Mouse (Mus musculus): Measurements from ENCODE around the gene Sirt6. TPM values are rescaled to one million over a fixed set of nuclear protein-coding genes. Genes with fewer than 3 reads are reported as not detected.
A peak's percentile ranks its signal among the peaks of the same experiment; 100 is the strongest.

The Sirt6 gene
- total and polyA plus RNA-seq, 3 experiments: 10.5 to 38.2 TPM; not detected in 1

DNA sequence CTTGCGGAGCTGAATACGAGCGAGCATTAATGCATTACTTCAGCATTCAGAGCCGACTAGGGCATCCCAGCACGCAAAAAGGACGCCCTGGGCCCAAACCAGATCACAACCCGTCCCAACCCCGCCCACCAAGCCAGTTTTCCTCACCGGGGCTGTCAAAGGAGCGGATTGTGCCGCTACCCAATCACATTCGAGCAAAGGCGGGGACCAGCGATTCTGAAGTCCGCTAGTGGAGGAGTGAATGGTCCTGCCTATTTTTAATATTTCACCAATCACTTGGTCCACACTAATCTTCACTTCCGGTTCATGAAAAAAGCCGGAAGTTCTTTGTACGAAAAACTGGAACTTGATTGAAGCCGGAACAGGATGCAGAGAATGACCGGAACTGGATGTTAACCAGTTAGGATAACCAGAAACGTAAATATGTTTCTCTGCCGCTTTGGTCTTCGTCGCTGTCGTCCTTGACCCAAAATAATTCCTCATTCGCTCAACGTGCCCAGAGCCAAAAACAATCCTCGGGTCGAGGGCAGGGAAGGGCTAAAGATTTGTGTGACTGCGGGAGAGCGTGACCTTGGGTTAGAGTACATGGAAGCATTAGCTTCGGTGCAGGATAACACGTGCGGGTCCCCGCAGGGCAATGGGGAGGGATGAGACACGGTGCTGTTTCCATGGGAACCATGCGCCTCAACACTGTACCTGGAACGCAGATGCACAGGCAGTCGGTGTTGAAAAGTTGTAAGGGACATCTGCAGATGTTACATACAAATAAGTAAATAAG lies 21.4 kb downstream of the Sirt6 start, which contains the start of gene BC025920 (continued):
- TF ChIP-seq MAFK (IDR thresholded peaks at IDR 0.05; ENCODE audit: borderline replicate concordance, low read depth, low read length) (no peak), MAX (IDR thresholded peaks at IDR 0.05; ENCODE audit: low read length) (peak; percentile 79), JUND (IDR thresholded peaks at IDR 0.05; ENCODE audit: low read depth, low read length) (no peak), CTCF (IDR thresholded peaks at IDR 0.05 in 2 of 3, conservative IDR thresholded peaks at IDR 0.05 in 1 of 3; ENCODE audit: control insufficient read depth in 1 of 3, insufficient read depth in 1 of 3, low read depth in 2 of 3, low read length in 3 of 3, poor library complexity in 1 of 3, severe bottlenecking in 1 of 3) (no peak), TBP (IDR thresholded peaks at IDR 0.05; ENCODE audit: low read depth, low read length) (peak; percentile 72; the same call in 1 of the 2 replicates), CHD2 (IDR thresholded peaks at IDR 0.05; ENCODE audit: low read length) (peak; percentile 84), E2F4 (IDR thresholded peaks at IDR 0.05; ENCODE audit: borderline replicate concordance, low read depth, low read length) (no peak), BHLHE40 (IDR thresholded peaks at IDR 0.05; ENCODE audit: borderline replicate concordance, low read depth, low read length) (no peak), MAZ (IDR thresholded peaks at IDR 0.05; ENCODE audit: low read depth, low read length) (no peak), MXI1 (IDR thresholded peaks at IDR 0.05; ENCODE audit: low read depth, low read length) (peak; percentile 83), RAD21 (IDR thresholded peaks at IDR 0.05; ENCODE audit: low read depth, low read length) (no peak), MYC (IDR thresholded peaks at IDR 0.05; ENCODE audit: low read depth, low read length) (peak; percentile 88), GATA1 (IDR thresholded peaks at IDR 0.05; ENCODE audit: low read depth, low read length) (peak; percentile 62), ZNF384 (IDR thresholded peaks at IDR 0.05; ENCODE audit: low read depth, low read length) (peak; percentile 84), TAL1 (IDR thresholded peaks at IDR 0.05; ENCODE audit: low read length) (no peak), POLR2A (IDR thresholded peaks at IDR 0.05; ENCODE audit: control insufficient read depth in 1 of 2, insufficient read depth in 1 of 2, low read depth in 1 of 2, low read length in 2 of 2, poor library complexity in 1 of 2) (peak; percentile 50 to 75; a peak in 3 of 4 replicates), POLR2AphosphoS5 (IDR thresholded peaks at IDR 0.05; ENCODE audit: borderline replicate concordance, low read depth, low read length) (no peak), RCOR1 (IDR thresholded peaks at IDR 0.05; ENCODE audit: low read depth, low read length) (peak; percentile 13; the same call in 1 of the 2 replicates), USF2 (IDR thresholded peaks at IDR 0.05; ENCODE audit: borderline replicate concordance in 1 of 2, insufficient read depth in 1 of 2, low read depth in 1 of 2, low read length in 2 of 2) (no peak)

DNA sequence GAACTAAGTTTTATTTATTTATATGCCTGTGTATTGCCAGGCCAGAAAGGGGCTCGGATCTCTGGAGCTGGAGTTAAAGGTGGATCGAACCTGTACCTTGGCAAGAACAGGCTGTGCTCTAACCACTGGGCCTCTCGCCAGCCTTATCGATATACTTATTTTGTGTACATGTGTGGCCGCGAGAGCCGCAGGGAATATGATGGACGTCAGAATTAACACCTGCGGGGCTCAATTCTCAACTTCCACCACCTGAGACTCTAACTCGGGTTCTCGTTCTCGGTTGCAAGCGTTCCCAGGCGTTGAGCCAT lies 22.0 kb downstream of the Sirt6 start:
- Histone ChIP-seq H3K79me2 (ENCODE audit: control insufficient read depth, insufficient read depth, low read length, poor library complexity) (no peaks in the 10 kb centered on the region; the same call in 1 of the 2 replicates), H3K4me3 (ENCODE audit: control insufficient read depth in 1 of 2, insufficient read depth in 1 of 2, low read depth in 2 of 2, low read length in 2 of 2) (peak overlapping the region; percentile 67 to 79), H3K4me1 (ENCODE audit: control insufficient read depth in 1 of 2, insufficient read depth in 2 of 2, low read length in 2 of 2) (peaks cover 7 to 20% of the 10 kb centered on the region in 2 experiments; a peak in 3 of 4 replicates), H3K9ac (ENCODE audit: control insufficient read depth, low read depth, low read length, poor library complexity, severe bottlenecking) (peak overlapping the region; percentile 76), H3K27me3 (ENCODE audit: control insufficient read depth in 1 of 2, insufficient read depth in 2 of 2, low read length in 2 of 2) (no peaks in the 10 kb centered on the region), H3K9me3 (replicated peaks; ENCODE audit: insufficient read depth, low read length) (no peaks in the 10 kb centered on the region), H3K36me3 (ENCODE audit: control insufficient read depth in 1 of 2, insufficient read depth in 2 of 2, low read length in 2 of 2) (peaks cover 0 to 18% of the 10 kb centered on the region in 2 experiments; a peak in 2 of 4 replicates), H3K27ac (ENCODE audit: control insufficient read depth, low read depth, low read length) (peak overlapping the region; percentile 91)
- TF ChIP-seq CHD1 (IDR thresholded peaks at IDR 0.05; ENCODE audit: low read depth, low read length) (peak; percentile 81), USF2 (IDR thresholded peaks at IDR 0.05; ENCODE audit: borderline replicate concordance in 1 of 2, insufficient read depth in 1 of 2, low read depth in 1 of 2, low read length in 2 of 2) (no peak)
- DNase-seq (ENCODE audit: low read depth, low spot score): no peak
